Mouse (Mus musculus): ENCODE results near the gene Clrn2.

The Clrn2 gene

DNA sequence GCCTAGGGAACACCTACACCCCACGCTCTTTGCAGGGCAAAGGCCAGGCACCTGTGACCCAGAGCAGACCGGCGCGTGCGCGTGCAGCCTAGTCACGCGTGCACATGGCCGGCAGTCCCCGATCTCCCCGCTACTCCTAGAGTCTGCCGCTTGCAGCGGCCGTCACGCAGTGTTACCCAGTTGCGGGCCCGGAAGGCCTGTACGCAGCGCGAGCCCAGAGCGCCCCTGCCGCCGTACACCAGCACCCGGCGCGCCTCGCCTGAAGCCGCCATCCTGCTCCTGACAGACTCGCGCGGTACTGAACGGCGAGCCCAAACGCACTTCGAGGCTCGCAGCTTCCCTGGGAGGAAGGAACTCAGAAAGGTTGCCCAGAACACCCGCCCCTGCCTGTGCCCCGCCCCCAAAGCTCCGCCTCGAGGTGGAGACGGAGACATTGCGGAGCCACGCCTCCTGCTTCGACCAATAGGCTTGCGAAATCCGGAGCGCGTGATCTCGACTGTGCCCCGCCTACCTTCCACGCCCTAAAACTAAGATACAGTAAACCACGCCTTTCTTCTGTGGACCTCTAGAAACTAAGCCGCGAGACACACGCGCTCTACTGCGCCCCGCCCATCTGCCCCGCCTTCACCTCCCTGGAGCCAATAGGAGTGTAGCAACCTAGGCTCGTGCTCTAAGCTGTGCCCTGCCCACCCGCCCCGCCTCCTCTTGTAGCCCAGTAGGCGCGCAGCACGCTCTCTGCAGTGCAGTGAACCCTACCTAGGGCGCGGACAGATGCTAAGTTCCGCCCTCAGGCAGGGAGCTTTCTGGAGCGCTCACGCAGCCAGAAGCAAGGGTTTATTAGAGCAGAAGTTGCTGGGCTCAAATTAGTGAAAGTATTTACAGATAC is 3.5 kb upstream of the Clrn2 start, which contains the start of gene Qdpr:
Qdpr (minus strand) TSS at position 406 of the 886 bp plus-strand sequence.
- in situ Hi-C loops (cut with MboI, MseI) = loop anchor here (5.0 kb wide), 1 partner anchor 42 kb away; the partner anchor contains the start of gene Lap3

DNA sequence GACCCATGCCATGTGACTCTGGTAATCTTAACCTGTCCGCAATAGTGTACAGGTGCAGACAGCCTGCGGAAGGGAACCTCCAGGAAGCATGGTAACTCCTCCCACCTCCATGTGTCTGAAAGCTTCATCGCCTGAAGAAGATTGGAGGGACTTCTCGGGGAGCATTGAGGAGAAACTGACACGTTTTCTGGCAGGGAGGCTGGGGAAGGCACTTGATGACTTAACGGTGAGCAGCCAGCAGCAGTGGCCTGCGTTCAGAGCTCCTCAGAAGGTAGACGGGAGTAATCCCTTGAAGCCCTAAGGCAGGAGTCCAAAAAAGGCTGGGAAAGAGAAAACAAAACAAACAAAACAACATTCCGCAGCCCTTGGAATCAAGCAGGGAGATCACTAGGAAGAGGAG is 905 bp downstream of the Clrn2 start:
- in situ Hi-C loops (cut with MboI, MseI) = loop anchor here (5.0 kb wide), 1 partner anchor 38 kb away; the partner anchor contains the start of gene Lap3

DNA sequence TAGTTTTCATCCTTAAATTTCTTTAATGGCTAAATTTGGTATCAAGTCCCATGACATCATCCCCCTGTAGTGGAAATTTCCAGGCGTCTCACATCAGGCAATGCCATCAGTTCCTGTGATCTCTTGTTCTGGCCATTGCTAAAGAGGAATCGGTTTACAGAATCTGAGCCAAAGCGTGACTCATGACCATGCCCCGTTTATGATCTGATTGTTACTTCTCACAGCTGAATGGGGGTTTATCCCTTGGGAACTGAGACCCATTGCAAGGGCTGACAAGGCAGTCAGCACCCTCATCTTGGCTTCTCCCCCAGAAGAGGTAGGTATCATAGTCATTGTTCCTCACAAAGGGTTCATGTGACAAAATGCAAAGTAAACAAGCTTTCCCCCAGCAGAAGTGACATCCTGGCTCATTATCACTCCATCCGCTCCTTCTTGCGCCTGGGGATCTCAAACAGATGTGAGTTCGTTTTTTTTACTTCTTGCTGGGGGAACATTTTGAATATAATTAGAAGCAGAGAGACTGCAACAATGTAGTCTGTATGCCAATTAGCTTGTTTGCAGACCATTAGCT is 19.4 kb downstream of the Clrn2 start:
- in situ Hi-C loops (cut with MboI, MseI) = no loop called here

DNA sequence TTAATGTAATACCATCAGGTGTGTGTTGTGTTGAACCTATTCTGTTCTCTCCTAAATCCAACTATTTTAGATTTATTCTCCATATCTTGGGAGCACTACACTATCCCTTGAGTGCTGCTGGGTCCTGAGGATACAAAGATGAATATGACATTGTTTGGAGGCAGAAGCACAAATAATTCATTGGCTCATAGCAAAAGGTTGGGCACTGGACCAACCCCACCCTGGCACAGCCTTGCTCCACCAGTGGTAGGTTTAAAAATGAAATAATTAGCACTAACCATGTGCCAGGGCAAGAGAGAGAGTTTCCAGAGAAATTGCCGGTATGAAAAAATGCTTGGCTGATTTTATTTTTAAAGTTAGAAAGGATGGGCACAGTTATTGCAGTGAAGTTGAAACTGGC is 20.0 kb downstream of the Clrn2 start:
- in situ Hi-C loops (cut with MboI, MseI) = no loop called here

DNA sequence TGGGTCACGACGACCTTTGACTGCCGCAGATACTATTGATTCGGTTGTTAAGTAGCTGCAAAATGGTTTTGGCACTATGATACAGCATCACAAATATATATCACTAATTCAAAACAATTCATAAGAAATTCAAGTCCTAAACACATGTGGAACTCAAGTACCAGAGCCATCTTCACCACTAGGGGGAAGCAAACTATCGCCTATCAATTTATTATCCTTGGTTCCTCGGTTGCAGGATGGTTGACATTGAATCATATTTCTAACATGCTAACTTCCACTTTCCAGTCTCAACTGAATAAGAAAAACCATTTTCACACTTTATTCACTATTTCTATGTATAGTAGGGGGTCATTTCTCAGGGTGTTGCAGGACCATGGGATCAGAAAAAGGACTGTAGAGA is 20.7 kb downstream of the Clrn2 start:
- in situ Hi-C loops (cut with MboI, MseI) = no loop called here

DNA sequence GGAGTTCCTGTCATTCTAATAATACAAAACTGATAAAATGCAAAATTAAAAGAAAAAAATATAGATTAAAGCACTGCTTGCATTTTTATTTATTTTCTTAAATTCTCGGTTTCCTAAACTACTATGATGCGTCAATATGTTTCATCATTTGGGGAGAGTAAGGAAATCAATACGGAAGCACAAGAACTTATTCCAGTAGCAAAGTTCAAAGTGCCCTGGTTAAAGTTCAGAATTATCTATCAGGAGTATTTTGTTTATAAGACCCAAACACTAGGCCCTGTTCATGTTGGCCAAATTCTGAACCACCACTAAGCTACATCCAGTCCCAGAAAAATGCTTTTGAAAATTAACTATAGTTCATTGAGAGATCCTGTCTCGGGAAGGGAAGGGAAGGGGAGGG is 21.2 kb downstream of the Clrn2 start:
- in situ Hi-C loops (cut with MboI, MseI) = loop anchor here (25.0 kb wide), 1 partner anchor 388 kb away; the partner anchor contains the start of gene Lcorl

DNA sequence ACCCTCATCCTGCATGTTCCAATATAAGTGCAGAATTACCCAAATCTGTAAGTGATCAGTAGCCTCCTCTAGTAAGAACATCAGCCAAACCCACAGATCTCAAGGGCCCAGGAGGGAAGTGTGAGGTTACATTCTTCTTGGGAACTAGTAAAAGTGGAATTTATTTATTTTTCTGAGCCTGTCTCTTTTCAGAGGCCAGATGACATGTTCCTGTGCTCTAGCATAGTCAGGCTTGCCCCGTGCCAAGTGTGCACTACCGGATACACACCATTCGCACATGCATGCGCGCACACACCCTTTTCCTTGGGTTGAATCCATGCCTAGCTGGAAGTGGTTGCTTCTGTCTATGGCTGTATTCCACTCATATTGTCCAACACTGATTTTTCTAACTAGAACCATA is 22.2 kb downstream of the Clrn2 start:
- in situ Hi-C loops (cut with MboI, MseI) = loop anchor here (25.0 kb wide), 1 partner anchor 387 kb away; the partner anchor contains the start of gene Lcorl

DNA sequence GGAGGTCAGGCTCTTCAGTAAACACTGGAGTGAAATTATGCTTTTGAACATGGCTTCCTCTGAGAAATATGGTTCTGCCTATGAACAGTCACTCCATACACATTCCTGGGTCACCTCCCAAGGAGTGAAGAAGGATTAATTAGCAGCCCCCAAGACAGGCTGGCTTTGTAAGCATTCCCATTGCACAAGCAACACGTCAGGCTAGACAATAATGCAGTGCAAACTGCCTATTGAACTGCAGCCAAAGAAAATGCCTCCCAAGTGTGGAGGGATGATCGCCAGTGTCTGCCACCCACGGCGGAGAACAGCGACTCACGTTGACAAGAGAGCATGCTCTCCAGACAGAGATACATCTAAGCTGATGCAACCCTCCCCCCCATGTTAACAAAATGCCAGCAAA is 22.7 kb downstream of the Clrn2 start:
- in situ Hi-C loops (cut with MboI, MseI) = loop anchor here (25.0 kb wide), 1 partner anchor 386 kb away; the partner anchor contains the start of gene Lcorl

DNA sequence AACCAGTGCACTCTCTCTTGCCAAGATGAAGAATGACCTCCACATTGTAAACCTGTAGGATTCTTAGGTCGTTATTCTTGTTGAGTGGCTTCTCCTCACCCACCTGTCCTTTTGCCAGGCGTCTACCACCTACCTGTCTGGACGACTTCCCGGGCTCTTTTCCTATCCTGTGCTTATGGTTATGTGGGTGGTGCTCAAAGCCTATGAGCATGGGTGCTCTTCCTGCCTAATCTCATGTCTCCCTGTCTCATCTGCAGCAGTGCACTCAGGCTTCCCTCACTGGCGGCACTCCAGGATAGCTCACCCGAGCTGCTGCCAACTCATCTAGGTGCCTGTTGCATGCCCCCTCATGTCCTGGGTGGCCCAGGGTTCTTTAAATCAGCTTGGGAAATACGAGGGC is 24.1 kb downstream of the Clrn2 start:
- in situ Hi-C loops (cut with MboI, MseI) = loop anchor here (25.0 kb wide), 1 partner anchor 385 kb away; the partner anchor contains the start of gene Lcorl

DNA sequence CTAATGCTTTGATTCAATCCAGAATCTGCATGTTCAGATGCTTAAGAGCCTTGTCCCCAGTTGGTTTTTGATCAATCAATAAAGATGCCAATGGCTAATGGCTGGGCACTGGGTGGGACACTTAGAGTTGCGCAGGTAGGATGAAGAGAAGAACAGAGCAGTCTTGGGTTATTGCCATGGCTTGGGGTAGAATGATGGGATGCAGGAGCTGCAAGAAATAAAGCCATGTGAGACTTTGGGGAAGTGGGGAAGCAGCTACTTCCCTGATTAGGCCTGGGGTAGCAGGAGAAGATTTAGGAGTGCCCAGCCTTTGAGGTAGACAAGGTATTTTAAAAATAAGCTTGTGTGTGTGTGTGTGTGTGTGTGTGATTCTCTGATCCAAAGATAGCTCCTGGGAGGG is 26.5 kb downstream of the Clrn2 start:
- in situ Hi-C loops (cut with MboI, MseI) = loop anchor here (5.0 to 25.0 kb wide), 3 partner anchors 185 to 867 kb away; partner anchors contain the start of genes Lcorl and Ncapg

DNA sequence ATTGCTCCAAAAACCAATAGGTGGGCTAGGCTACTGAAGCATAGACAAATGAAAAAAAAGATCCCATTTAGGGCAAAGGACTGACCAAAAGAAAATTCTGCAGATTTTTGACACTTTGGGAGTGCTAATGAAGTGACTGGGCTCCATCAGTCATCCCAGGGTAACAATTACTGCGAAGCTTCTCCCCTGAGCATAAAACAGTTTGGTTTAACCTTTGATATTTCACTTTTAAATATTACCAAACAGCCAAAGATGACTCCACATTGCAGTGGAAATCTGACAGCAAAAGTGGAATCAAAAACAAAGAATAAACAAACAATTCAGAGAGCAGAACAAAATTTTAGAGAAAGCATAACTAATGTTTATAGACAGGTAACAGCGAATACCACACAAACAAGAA is 27.6 kb downstream of the Clrn2 start:
- in situ Hi-C loops (cut with MboI, MseI) = loop anchor here (5.0 to 25.0 kb wide), 3 partner anchors 184 to 866 kb away; partner anchors contain the start of genes Lcorl and Ncapg

DNA sequence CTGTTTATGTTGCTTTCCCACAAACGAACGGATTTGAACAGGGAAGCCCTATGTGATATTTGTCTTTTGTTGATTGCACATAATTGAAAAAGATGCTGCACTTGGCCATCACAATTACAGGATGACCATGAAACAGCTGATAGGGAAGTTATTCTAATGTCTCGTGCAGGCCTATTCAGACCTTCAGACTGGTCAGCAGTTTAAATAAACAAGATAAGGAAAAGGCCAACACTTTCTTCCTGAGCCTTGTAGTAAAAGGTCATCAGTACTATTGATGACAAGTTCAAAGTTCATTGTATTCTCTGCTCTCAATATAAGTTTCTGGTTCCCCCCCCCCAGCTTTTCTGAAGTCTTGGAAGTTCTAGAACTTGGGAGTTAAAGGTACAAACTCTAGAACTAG is 29.1 kb downstream of the Clrn2 start:
- in situ Hi-C loops (cut with MboI, MseI) = loop anchor here (5.0 to 25.0 kb wide), 3 partner anchors 182 to 865 kb away; partner anchors contain the start of genes Lcorl and Ncapg

DNA sequence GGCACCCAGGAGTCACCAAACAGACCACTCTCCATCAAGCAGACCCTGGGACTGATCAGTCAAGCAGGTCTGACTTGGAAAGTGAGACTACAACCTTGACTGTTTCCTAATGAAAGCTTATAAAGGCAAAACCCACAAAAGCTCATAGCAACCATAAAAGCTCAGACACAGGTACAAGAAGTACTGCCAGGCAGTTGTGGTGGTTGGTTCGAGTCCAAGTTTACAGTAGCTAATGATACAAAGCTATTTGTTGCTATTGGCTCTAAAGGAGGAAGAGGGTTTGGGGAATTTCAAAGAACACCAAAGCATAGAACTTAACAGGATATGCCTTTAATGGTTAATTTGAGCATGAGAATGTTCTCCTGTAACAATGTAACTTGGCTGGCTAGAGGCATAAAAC is 30.1 kb downstream of the Clrn2 start:
- in situ Hi-C loops (cut with MboI, MseI) = loop anchor here (5.0 to 25.0 kb wide), 3 partner anchors 181 to 864 kb away; partner anchors contain the start of genes Lcorl and Ncapg

DNA sequence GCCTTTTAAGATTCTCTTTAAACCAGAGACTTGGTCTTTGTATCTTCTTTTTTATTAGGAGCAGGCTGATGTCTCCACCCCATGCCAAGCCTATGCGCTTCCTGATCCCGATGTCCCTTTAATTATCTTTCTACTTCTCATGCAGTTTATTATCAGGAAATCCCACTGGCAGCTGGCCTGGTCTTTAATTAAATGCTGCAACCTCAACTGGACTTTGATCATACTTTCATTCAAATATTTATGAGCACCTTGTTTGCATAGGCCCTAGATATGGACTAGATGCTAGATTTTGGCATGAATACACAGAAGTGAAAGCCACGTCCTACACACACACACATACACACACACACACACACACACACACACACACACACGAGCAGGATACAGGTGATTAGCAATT is 38.2 kb downstream of the Clrn2 start:
- in situ Hi-C loops (cut with MboI, MseI) = loop anchor here (5.0 to 25.0 kb wide), 2 partner anchors 39 to 371 kb away; partner anchors contain the start of genes Clrn2, Lcorl and Qdpr

DNA sequence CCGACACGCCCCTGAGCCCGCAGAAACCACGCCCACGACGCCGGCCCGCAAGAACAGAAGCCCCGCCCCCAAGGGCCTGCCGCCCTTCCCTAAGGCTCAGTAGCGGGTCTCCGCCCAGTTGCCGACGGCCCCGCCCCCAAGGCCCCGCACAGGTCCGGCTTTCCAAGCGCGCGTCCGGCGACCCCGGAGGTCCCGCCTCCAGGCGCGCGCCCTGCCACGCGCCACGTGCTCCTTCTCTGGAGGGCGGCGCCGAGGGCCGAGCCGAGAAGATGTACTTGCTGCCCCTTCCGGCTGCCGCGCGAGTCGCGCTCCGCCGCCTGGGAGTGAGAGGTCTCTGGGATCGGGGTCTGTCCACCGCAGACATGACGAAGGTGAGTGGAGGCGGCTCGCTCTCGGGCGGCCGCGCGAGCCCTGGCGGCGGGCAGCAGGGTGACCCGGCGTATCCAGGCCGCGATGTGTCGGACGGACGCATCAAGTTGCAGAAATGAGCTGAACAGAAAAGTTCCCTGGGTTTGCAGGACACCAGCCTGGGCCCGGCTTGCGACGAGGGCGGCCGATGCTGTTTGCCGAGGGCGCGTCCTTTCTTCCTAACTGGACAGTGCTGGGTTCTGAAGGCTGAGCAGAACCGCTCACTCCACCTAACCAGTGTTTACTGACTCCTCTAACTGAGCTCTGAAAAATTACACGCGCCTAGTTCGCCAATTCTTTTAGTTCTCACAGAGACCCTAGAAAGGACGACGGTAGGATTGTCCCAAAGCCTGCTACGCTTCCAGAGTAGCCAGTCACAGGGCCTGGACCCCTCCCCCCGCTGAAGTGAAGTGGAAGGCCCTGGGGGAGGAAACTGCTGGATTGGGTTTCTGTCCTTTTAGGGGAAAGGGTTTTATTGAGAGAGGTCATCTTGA is 39.9 kb downstream of the Clrn2 start, which contains the start of gene Lap3:
Lap3 (plus strand) TSS at position 184 of the 902 bp plus-strand sequence.
- in situ Hi-C loops (cut with MboI, MseI) = loop anchor here (5.0 to 25.0 kb wide), 2 partner anchors 41 to 369 kb away; partner anchors contain the start of genes Clrn2, Lcorl and Qdpr

DNA sequence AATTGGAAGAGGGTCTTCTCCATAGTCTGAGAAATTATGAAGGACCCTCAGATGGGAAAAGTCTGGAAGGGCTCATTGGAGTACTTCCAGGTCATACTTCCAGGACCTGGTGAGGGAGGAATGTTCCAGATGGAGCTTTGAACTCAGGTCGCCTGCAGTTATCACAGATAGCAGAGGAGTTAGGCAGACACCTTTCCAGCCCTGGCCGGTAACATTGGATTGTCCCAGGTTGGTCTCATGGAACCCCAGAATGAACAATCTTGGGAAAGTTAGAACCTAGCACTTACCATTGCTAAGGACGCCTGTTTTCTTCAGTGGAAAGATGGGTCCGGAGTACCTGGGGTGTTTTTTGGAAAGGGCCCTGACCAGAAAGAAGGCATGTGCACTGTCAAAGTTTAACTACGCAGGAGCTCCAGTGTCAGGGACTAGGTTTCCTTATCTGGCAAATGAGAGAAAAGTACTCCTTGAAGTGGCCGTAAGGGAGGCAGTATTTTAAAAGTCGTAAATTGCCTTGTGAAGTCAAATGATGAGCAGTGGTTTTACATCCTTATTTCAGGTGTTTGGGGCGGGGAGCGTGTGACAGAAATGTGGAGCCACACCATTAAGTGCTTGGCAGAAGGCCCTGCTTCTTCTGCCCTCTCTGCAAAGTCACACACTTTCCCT is 40.7 kb downstream of the Clrn2 start:
- in situ Hi-C loops (cut with MboI, MseI) = loop anchor here (5.0 to 25.0 kb wide), 2 partner anchors 42 to 368 kb away; partner anchors contain the start of genes Clrn2, Lcorl and Qdpr

DNA sequence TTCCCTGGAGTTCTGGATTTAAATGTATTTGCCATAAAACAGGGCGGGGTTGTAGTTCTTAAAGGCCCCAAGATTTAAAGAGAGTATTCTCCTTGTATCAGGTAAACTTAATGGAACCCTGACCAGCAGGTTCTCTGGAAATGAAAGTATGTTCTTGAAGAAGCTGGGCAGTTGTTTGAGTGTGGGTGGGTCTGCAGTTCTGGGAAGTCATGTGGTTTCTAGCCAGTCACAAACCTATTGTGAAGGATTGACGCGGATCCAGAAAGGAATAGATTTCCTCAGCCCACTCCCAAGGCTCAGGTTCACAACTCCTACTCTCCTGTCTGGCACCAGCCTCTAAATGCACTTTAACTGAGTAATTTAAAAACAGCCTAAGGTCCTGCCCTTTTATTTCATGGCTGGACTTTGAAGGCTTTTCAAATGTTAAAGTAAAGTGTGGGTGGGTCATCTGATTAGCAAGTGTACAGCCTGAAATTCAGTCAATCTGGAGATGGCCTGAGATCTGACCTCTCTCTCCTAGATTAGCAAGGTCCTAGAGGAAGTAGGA is 42.0 kb downstream of the Clrn2 start:
- in situ Hi-C loops (cut with MboI, MseI) = loop anchor here (25.0 kb wide), 1 partner anchor 367 kb away; the partner anchor contains the start of gene Lcorl

DNA sequence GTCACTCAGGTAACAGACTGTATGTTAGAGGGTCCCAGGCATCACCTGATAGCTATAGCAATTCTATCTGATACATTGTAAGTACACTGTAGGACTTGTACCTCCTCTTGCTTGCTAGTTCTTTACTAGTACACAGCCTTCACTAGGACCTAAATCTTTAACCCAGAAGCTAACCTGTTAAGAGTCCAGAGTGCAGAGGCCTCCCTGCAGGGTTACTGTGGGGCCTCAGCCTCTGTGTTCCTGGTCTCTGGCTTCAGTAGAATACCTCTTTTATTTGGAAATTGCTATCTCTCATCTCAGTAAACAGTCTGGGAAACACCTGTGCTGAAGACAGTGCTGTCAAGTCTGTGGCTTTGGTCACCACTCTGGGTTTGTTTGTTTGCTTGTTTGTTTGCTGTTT is 42.5 kb downstream of the Clrn2 start:
- in situ Hi-C loops (cut with MboI, MseI) = loop anchor here (25.0 kb wide), 1 partner anchor 366 kb away; the partner anchor contains the start of gene Lcorl

DNA sequence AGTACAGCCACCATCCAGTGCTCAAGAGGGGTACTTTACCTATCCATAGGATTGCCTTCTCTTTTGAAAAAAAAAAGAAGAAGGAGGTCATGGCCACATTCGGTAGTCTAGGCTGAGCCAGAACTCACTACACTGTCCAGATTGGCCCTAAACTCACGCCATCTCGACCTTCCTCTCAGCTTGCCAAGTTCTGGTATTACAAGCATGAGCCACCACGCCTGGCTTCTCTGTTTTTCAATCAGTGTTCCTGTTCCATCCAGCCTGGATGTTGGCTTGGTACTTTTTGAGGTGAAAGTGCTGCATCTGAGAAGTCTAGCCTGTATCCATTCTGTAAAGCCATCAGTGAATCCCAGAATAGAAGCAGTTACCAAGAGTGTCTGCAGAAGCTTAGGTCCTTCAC is 42.9 kb downstream of the Clrn2 start:
- in situ Hi-C loops (cut with MboI, MseI) = loop anchor here (25.0 kb wide), 1 partner anchor 366 kb away; the partner anchor contains the start of gene Lcorl
